Mouse (Mus musculus): ENCODE results near the gene Fpgs.

Gene Fpgs

DNA sequence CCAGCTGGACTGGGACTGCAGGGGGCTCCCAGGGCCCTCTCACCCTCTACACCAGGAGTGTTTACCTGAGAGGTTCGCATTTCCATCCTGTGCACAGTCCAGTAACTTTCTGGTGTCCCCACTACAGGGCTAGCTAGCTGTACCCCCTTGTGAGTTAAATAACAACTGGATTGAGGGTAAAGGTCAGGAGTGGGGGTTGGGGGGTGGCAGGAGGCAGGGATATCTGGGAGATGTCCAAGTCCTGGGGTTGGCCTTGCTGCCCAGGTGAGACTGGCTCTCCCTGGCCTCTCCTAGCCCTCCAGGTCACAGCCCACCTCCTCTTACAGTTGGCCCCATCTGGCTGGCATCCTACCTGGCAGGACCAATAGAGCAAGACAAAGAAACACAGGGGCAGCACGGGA, at the start of gene Fpgs:
TSS of gene Fpgs (minus strand) at position 125 of the 401 bp plus-strand sequence.
- in situ Hi-C loops (cut with MboI, MseI), result loop anchor here (5.0 kb wide), 1 partner anchor 68 kb away; no protein-coding TSS in a partner anchor

GRCm38 (mm10) chr2:32752181-32752580, 48.2 kb upstream of the Fpgs start:
- in situ Hi-C loops (cut with MboI, MseI), result no loop called here

- in situ Hi-C loops (cut with MboI, MseI), result no loop called here
Observed at GRCm38 (mm10) chr2:32751665-32752033, 47.7 kb upstream of the Fpgs start.

- in situ Hi-C loops (cut with MboI, MseI), result no loop called here
Observed at GRCm38 (mm10) chr2:32750887-32751664, 47.1 kb upstream of the Fpgs start.

DNA sequence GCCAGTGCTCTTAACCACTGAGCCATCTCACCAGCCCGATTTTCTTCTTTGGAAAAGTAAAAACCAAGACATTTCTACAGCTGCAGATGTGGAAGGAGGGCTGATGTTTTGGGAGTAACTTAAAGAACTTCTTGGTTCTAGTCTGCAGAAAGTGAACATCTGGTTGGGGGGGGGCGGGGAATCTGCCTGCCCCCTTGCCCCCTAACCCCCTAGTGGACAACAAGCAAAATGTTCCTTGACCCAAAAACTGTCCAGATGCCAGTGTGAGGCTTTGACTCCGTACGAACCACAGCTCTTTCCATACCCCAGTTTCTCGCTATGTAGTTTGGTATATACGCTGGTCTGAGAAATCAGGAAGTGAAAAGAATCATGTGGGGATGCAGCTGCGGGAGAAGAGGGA, 46.3 kb upstream of the Fpgs start:
- in situ Hi-C loops (cut with MboI, MseI), result no loop called here

- in situ Hi-C loops (cut with MboI, MseI), result no loop called here
Observed at GRCm38 (mm10) chr2:32749082-32749481, 45.1 kb upstream of the Fpgs start.

- in situ Hi-C loops (cut with MboI, MseI), result no loop called here
Observed at GRCm38 (mm10) chr2:32744272-32744982, 40.5 kb upstream of the Fpgs start.

DNA sequence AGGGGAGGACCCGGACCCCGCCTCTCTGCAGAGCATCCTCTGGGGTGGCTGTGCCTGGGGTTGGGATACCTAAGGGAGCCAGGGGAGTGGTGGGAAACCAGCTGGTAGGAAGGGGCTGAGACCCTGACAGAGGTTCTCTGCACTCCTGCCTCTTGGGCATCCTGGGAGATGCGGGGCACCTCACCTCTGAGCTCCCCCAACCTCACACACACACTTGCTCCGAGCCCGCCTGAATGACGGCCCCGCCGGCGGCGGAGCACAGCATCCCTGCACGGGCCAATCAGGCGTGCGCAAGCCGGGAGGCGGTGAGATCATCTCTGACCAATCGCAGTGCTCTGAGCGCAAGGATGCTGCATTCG, 38.2 kb upstream of the Fpgs start:
- in situ Hi-C loops (cut with MboI, MseI), result no loop called here

DNA sequence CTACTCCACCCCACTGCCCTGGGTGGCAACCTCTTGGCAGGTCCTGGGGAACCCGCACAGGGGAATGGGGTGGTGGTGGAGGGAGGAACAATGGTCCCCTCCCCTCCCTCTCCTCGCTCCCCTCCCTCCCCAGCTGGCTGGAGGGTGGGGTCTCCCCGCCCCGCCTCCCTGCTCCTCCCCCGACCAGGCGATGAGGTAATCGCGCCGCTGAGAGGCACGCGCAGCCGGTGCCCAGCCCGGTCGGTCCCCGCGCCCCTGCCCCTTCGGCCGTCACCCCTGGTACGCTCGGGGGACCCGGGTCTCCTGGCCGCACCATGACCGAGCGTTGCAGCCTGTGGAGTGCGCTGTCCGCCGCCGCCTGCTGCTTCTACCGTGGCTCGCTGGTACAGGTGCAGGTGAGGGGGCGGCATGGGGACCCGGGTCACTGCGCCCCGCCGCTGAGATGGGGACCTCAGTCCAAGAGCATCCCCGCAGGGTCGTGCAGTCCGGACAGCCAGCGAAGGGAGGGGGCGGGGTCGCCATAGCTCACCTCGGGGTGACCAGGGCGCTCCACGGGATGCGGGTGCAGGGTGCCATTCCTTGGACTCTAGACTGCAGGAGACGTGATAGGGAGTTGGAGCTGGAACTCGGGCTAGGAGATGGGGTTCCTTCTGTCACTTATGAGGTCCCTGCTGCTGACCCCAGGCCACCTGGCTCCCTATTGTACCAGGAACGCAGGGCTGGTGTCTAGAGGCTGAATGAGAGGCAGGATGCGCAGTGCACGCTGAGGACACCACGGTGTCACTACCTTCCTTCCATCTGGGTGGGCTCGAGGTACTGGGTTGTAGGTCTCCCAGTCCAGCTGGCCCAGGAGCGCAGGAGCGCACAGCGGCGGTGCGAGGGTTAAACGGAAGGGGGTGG, 37.6 kb upstream of the Fpgs start:
- in situ Hi-C loops (cut with MboI, MseI), result no loop called here

- in situ Hi-C loops (cut with MboI, MseI), result no loop called here
Observed at GRCm38 (mm10) chr2:32740916-32741272, 36.9 kb upstream of the Fpgs start, which contains the start of gene 6330409D20Rik. 6330409D20Rik (minus strand) TSS chr2:32741016.

DNA sequence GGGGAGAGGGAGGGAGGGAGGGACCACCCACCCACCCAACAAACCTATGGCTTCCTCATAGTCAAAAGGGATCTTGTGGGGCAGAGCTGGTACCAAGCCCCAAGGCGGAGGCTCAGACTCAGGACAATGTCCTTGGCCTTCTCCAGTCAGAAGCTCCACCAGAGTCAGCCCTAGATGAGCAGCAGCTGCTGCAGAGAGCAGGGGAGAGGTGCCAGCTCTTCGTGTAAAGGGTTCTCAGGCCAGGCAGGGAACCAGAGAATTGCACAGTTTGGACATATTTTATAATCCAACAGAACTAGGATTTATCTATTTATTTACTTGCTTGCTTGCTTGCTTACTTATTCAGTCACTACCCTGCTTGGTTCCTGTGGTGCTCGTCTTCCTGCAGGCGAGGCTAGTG, 35.4 kb upstream of the Fpgs start:
- in situ Hi-C loops (cut with MboI, MseI), result no loop called here

DNA sequence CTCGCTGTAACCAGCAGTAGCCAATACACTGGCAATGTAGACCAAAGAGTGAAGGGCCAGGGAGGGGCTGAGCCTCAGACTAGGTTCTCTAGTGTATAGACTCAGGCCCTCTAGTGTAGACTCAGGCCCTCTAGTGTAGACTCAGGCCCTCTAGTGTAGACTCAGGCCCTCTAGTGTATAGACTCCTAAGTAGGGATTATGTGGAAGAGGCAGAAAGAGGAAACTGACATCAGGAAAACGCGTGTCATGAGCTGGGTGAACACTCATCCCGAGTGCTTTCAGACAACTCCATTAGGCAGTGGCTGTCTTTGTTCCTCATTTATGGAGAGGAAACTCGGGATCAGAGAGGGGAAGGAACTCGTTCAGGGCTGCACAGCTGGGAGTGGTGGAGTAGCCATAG, 33.1 kb upstream of the Fpgs start:
- in situ Hi-C loops (cut with MboI, MseI), result no loop called here

GRCm38 (mm10) chr2:32736306-32736829, 32.4 kb upstream of the Fpgs start:
- in situ Hi-C loops (cut with MboI, MseI), result no loop called here

DNA sequence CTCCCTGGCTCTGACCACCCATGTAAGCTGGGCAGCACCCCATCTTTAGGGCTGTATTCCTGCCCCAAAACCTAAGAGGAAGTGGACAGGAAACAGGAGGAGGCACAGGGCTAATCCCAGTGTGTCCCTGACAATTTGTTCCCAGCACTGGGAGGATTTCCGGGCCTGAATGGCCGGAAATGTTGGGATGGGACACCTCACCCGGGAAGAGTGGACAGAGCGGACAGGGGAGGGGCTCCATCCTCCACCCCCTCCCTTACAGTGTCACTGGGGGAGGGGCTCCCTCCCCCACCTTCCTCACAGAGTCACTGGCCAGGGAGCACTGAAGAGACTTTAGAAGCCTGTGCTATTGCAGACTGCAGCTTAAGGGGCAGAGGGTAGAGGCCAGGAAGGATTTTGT, 31.0 kb upstream of the Fpgs start:
- in situ Hi-C loops (cut with MboI, MseI), result no loop called here

- in situ Hi-C loops (cut with MboI, MseI), result no loop called here
Observed at GRCm38 (mm10) chr2:32734480-32734879, 30.5 kb upstream of the Fpgs start.

- in situ Hi-C loops (cut with MboI, MseI), result no loop called here
Observed at GRCm38 (mm10) chr2:32732695-32733094, 28.8 kb upstream of the Fpgs start.

DNA sequence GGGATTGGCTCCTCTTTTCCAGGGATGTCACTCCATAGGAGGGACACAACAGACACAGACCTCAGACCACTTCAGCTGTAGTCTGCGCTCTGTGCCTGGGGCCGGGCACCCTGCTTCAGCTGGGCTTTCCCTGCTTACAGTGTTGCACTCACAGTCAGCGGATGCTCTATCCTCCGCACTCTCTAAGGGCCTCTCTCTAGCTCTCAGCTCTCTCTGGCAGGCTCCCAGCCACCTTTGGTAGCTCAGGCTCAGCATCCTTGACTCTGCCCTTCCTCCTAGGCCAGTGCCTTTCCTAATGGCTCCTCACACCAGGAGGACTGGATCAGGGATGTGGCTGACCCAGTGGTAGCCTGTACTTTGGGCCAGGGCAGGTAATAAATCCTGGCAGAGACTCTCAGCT, 28.0 kb upstream of the Fpgs start:
- in situ Hi-C loops (cut with MboI, MseI), result no loop called here

- in situ Hi-C loops (cut with MboI, MseI), result no loop called here
Observed at GRCm38 (mm10) chr2:32730854-32731253, 26.9 kb upstream of the Fpgs start.

DNA sequence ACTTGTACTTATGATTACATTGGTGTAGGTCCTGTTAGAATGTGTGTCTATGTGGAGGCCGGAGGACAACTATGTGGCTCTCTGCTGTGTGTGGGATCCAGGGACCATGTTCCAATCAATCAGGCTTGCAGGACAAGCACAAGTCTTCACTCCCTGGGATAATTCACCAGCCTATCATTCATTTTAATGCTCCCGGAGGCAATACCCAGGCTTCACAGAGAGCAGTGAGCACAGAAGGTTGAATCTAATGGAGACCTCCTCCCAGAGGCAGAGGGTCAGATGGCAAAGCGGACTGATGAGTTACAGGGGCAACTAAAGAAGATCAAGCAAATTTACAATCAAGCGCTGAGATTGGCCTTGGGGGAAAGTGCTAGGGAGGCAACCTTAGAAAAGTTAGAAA, 25.6 kb upstream of the Fpgs start:
- in situ Hi-C loops (cut with MboI, MseI), result no loop called here

DNA sequence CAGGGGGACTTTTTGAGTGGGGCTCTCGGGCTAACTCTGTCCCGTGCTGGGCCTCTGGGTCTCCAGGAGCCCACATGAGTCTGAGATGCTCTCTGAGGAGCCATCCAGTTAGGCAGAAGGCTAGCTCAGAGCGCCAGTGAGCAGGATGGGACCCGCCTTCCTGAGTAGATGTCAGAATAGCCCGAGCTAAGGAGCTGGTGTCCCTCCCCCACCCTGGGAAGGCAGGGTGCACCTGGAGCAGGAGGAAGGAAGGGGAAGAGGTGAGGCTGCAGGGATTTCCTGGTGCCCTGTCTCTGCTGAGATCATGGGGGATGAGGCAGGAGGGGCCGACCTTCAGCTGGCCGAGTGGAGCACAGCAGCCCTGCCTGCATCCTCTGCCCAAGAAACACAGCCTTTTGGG, 24.5 kb upstream of the Fpgs start:
- in situ Hi-C loops (cut with MboI, MseI), result no loop called here

DNA sequence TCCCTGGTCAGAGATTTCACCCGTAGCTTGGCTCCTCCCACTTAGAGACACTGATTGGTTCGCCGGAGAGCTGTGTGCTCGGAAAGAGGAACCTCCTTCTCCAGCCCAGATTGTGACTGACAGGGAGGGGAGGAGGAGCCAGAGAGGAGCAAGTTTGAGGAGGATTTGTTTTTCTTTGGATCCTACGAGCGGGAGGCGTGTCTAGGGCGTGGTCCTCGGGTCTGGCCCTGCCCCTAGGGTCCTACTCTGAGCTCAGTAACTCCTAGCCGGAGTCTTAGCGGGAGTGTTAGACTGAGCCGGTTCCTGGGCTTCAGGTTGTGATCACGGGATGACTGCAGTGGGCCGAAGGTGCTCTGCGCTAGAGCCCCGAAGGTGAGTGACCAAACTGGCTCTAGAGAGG, 23.5 kb upstream of the Fpgs start:
- in situ Hi-C loops (cut with MboI, MseI), result no loop called here
